Mouse (Mus musculus) heart, postnatal 0 days (tissue): ENCODE measurements around the gene Izumo4.

ENCODE experiments used
- CTCF ChIP-seq: IDR thresholded peaks from 2 replicates; pipeline ENCODE4 v1.5.1; 2016; ENCODE audit warnings: antibody characterized with exemption, control low read depth, low read depth
- EP300 ChIP-seq: IDR thresholded peaks from 2 replicates; pipeline ENCODE4 v1.6.1; 2016; ENCODE audit warnings: antibody characterized with exemption, low read depth

- TF ChIP-seq EP300 (no peak), CTCF (no peak)
Measured at GRCm38 (mm10) chr10:80653156-80653720, 48.7 kb upstream of the Izumo4 start.
